Mouse (Mus musculus) small intestine, adult 2 months (tissue): Measurements from ENCODE around the gene Atl1. TPM values are rescaled to one million over a fixed set of nuclear protein-coding genes. Genes with fewer than 3 reads are reported as not detected.

Source experiments
- H3K27ac ChIP-seq: fragments of 200-500 bp; 2 replicates; pipeline ENCODE4 v1.5.1; 2012; ENCODE audit warnings: low read depth, low read length, control low read depth, inconsistent platforms; ENCODE audit not compliant: insufficient read depth
- H3K27me3 ChIP-seq: fragments of 200-500 bp; 2 replicates; pipeline ENCODE4 v1.6.1; 2012; ENCODE audit warnings: mild to moderate bottlenecking, moderate library complexity, low read length, inconsistent platforms; ENCODE audit not compliant: control insufficient read depth, insufficient read depth
- H3K36me3 ChIP-seq: fragments of 200-500 bp; 2 replicates; pipeline ENCODE4 v1.6.1; 2012; ENCODE audit warnings: mild to moderate bottlenecking, low read length, control low read depth, inconsistent platforms; ENCODE audit not compliant: control insufficient read depth, insufficient read depth
- H3K4me1 ChIP-seq: fragments of 200-500 bp; 2 replicates; pipeline ENCODE4 v1.6.1; 2012; ENCODE audit warnings: low read length, inconsistent platforms, mixed read lengths; ENCODE audit not compliant: control insufficient read depth, insufficient read depth, insufficient read length
- H3K4me3 ChIP-seq: fragments of 200-500 bp; 2 replicates; pipeline ENCODE4 v1.5.1; 2012; ENCODE audit warnings: low read depth, mild to moderate bottlenecking, control low read depth, inconsistent platforms, low read length, moderate library complexity
- CTCF ChIP-seq: fragments of 200-500 bp; IDR thresholded peaks from 2 replicates; pipeline ENCODE4 v1.5.1; 2012; ENCODE audit warnings: low read depth, mild to moderate bottlenecking, control low read depth, inconsistent platforms, low read length, moderate library complexity, mixed read lengths; ENCODE audit not compliant: insufficient replicate concordance, insufficient read length; ENCODE audit errors: extremely low read depth
- POLR2A ChIP-seq: fragments of 200-500 bp; IDR thresholded peaks from 2 replicates; pipeline ENCODE4 v1.6.1; 2012; ENCODE audit warnings: low read depth, mild to moderate bottlenecking, control low read depth, inconsistent platforms, low read length, moderate library complexity
- WGBS: fragments of 180-500 bp; shearing (Covaris S2); methylation state at CpG from one replicate; pipeline ENCODE4 v1.1.7; 2018; 5-methylcytosine and 5-hydroxymethylcytosine counted together
- polyA plus RNA-seq: library from polyadenylated mRNA; depleted of rRNA; stranded (reverse); fragments of >200 nt; gene quantifications from 2 replicates; pipeline ENCODE4 v1.2.3, GENCODE M21; 2012; rRNA removed

Atl1 gene
- polyA plus RNA-seq, 1 experiment, result 0.41 TPM

GRCm38 (mm10) chr12:69986786-69987497 is 94.5 kb downstream of the Atl1 start, which contains the start of gene Sav1:
Gene Sav1 (minus strand): TSS chr12:69987002.
- Histone ChIP-seq H3K27ac (peak within 1 kb of the TSS; percentile 65), H3K4me3 (peak within 1 kb of the TSS; percentile 97), H3K27me3 (no peaks in the 10 kb centered on the region), H3K4me1 (peaks cover 1% of the 10 kb centered on the region; the same call in 1 of the 2 replicates), H3K36me3 (peaks cover 17% of the 10 kb centered on the region)
- TF ChIP-seq POLR2A, result peak; percentile 67; the same call in 1 of the 2 replicates
- TF ChIP-seq CTCF, result no peak
- WGBS, result 1% methylated on average over 102 of the region's 102 CpGs

GRCm38 (mm10) chr12:69995382-69995781 is 103.0 kb downstream of the Atl1 start:
- Histone ChIP-seq H3K27ac (no peak overlapping the region), H3K27me3 (no peaks in the 10 kb centered on the region), H3K36me3 (no peaks in the 10 kb centered on the region), H3K4me1 (no peaks in the 10 kb centered on the region), H3K4me3 (no peak overlapping the region)
- 22% methylated on average over 3 of the region's 3 CpGs for WGBS
- TF ChIP-seq POLR2A, result no peak
- no peak for TF ChIP-seq CTCF

- H3K27me3 ChIP-seq, result no peaks in the 10 kb centered on the region
- 73% methylated on average over 13 of the region's 13 CpGs for WGBS
Measured at GRCm38 (mm10) chr12:69998186-69998983, 106.0 kb downstream of the Atl1 start.

GRCm38 (mm10) chr12:70005103-70005502 is 112.7 kb downstream of the Atl1 start:
- H3K4me1 ChIP-seq, result no peaks in the 10 kb centered on the region
- no peaks in the 10 kb centered on the region for H3K27me3 ChIP-seq
- WGBS, result 85% methylated on average over 4 of the region's 4 CpGs
- no peaks in the 10 kb centered on the region for H3K36me3 ChIP-seq
- no peak overlapping the region for H3K4me3 ChIP-seq
- H3K27ac ChIP-seq, result no peak overlapping the region
- TF ChIP-seq POLR2A (no peak), CTCF (no peak)

More at GRCm38 (mm10) chr12:69998186-69998983, 106.0 kb downstream of the Atl1 start:
- Histone ChIP-seq H3K27ac (no peak overlapping the region), H3K36me3 (no peaks in the 10 kb centered on the region), H3K4me3 (no peak overlapping the region), H3K4me1 (no peaks in the 10 kb centered on the region)
- TF ChIP-seq POLR2A, result no peak
- TF ChIP-seq CTCF, result no peak

GRCm38 (mm10) chr12:70010356-70010755 is 117.9 kb downstream of the Atl1 start:
- Histone ChIP-seq H3K4me1 (no peaks in the 10 kb centered on the region), H3K4me3 (no peak overlapping the region), H3K36me3 (no peaks in the 10 kb centered on the region; the same call in 1 of the 2 replicates), H3K27ac (no peak overlapping the region), H3K27me3 (no peaks in the 10 kb centered on the region)
- TF ChIP-seq POLR2A (no peak), CTCF (no peak)
- 93% methylated on average over 4 of the region's 4 CpGs for WGBS

GRCm38 (mm10) chr12:70011681-70012080 is 119.3 kb downstream of the Atl1 start:
- no peak overlapping the region for H3K4me3 ChIP-seq
- no peak overlapping the region for H3K27ac ChIP-seq
- 81% methylated on average over 5 of the region's 5 CpGs for WGBS
- TF ChIP-seq POLR2A, result no peak
- no peak for TF ChIP-seq CTCF
- no peaks in the 10 kb centered on the region for H3K27me3 ChIP-seq
- H3K36me3 ChIP-seq, result peaks cover 2% of the 10 kb centered on the region; the same call in 1 of the 2 replicates
- H3K4me1 ChIP-seq, result no peaks in the 10 kb centered on the region

- Histone ChIP-seq H3K36me3 (peaks cover 6% of the 10 kb centered on the region; the same call in 1 of the 2 replicates), H3K27me3 (no peaks in the 10 kb centered on the region), H3K27ac (no peak overlapping the region), H3K4me1 (no peaks in the 10 kb centered on the region), H3K4me3 (no peak overlapping the region)
- no peak for TF ChIP-seq CTCF
- TF ChIP-seq POLR2A, result no peak
- 76% methylated on average over 4 of the region's 4 CpGs for WGBS
Measured at GRCm38 (mm10) chr12:70015936-70016335, 123.5 kb downstream of the Atl1 start.

Other genes with a start within 250 kb of the Atl1 start
- 4.3 and 12.0 TPM in 2 replicates for gene Sos2, start 210.8 kb upstream of the Atl1 start, polyA plus RNA-seq
- 5.7 and 17.8 TPM in 2 replicates for gene L2hgdh, start 167.7 kb upstream of the Atl1 start, polyA plus RNA-seq
- gene Atp5s, start 167.7 kb upstream of the Atl1 start, polyA plus RNA-seq, result 7.9 and 9.4 TPM in 2 replicates
- 0.29 and 0.52 TPM in 2 replicates for gene Cdkl1, start 101.3 kb upstream of the Atl1 start, polyA plus RNA-seq
- gene Map4k5, start 586 bp downstream of the Atl1 start, polyA plus RNA-seq, result 4.6 and 5.1 TPM in 2 replicates
- gene Sav1, start 94.4 kb downstream of the Atl1 start, polyA plus RNA-seq, result 2.3 and 4.7 TPM in 2 replicates
- 1.2 and 4.0 TPM in 2 replicates for gene Nin, start 221.1 kb downstream of the Atl1 start, polyA plus RNA-seq